Mouse (Mus musculus) neural tube, embryonic 13.5 days (tissue): ENCODE measurements around the gene 1700017D01Rik. TPM values are rescaled to one million over a fixed set of nuclear protein-coding genes. Genes with fewer than 3 reads are reported as not detected.
A peak's percentile ranks its signal among the peaks of the same experiment; 100 is the strongest.
"Not testable (repeated sequence)": the region's sequence is repeated elsewhere in the genome, so short reads cannot be mapped to it uniquely, and the experiment has no call there.

Experiments used
- ATAC-seq: fragments of 200-750 bp; cut with Nextera tagmentation; 2 replicates; pipeline ENCODE4 v1.8.0; 2017; ENCODE audit warnings: low read depth, mild to moderate bottlenecking, moderate TSS enrichment, moderate library complexity
- H3K27ac ChIP-seq: fragments of 300-500 bp; sonication (generic); replicated peaks from 2 replicates; pipeline ENCODE4 v1.5.1; 2015; ENCODE audit warnings: moderate library complexity, mild to moderate bottlenecking, inconsistent platforms
- H3K27me3 ChIP-seq: fragments of 300-500 bp; sonication (generic); 2 replicates; pipeline ENCODE4 v1.6.1; 2015; ENCODE audit warnings: mild to moderate bottlenecking, inconsistent platforms
- H3K36me3 ChIP-seq: fragments of 300-500 bp; sonication (generic); 2 replicates; pipeline ENCODE4 v1.6.1; 2015; ENCODE audit warnings: mild to moderate bottlenecking, inconsistent platforms
- H3K4me1 ChIP-seq: fragments of 300-500 bp; sonication (generic); replicated peaks from 2 replicates; pipeline ENCODE4 v1.6.1; 2015; ENCODE audit warnings: inconsistent platforms
- H3K4me2 ChIP-seq: fragments of 300-500 bp; sonication (generic); 2 replicates; pipeline ENCODE4 v1.6.1; 2015; ENCODE audit warnings: inconsistent platforms, mild to moderate bottlenecking, moderate library complexity
- H3K4me3 ChIP-seq: fragments of 300-500 bp; sonication (generic); 2 replicates; pipeline ENCODE4 v1.5.1; 2015; ENCODE audit warnings: mild to moderate bottlenecking, inconsistent platforms
- H3K9ac ChIP-seq: fragments of 300-500 bp; sonication (generic); 2 replicates; pipeline ENCODE4 v1.6.1; 2015; ENCODE audit warnings: moderate library complexity, mild to moderate bottlenecking, inconsistent platforms
- H3K9me3 ChIP-seq: fragments of 300-500 bp; sonication (generic); 2 replicates; pipeline ENCODE4 v1.6.1; 2016; ENCODE audit warnings: inconsistent platforms
- WGBS: fragments of 180-500 bp; shearing (Covaris S2); methylation state at CpG from one replicate; pipeline ENCODE4 v1.1.7; 2015; 5-methylcytosine and 5-hydroxymethylcytosine counted together
- polyA plus RNA-seq: library from polyadenylated mRNA; unstranded; fragments of >200 nt; fragmentation: Nextera tagmentation; extraction: Ambion mirVana; gene quantifications from 2 replicates; pipeline ENCODE4 v1.2.1, GENCODE M21; 2015

Gene 1700017D01Rik
- not detected in 2 replicates for polyA plus RNA-seq

GRCm38 (mm10) chr19:11130776-11131175 is at the start of gene 1700017D01Rik:
1700017D01Rik (minus strand) TSS chr19:11130876.
- not testable (repeated sequence) for ATAC-seq, H3K9ac ChIP-seq, H3K27me3 ChIP-seq, H3K9me3 ChIP-seq, H3K27ac ChIP-seq, H3K4me2 ChIP-seq, H3K36me3 ChIP-seq, H3K4me3 ChIP-seq, H3K4me1 ChIP-seq
- 82% methylated on average over 8 of the region's 8 CpGs for WGBS

GRCm38 (mm10) chr19:11177464-11177863 is 46.8 kb upstream of the 1700017D01Rik start:
- Histone ChIP-seq H3K4me3 (no peak overlapping the region), H3K36me3 (no peaks in the 10 kb centered on the region), H3K4me2 (no peak overlapping the region), H3K9ac (no peak overlapping the region), H3K9me3 (no peaks in the 10 kb centered on the region), H3K27me3 (no peaks in the 10 kb centered on the region), H3K27ac (no peak overlapping the region), H3K4me1 (no peaks in the 10 kb centered on the region)
- WGBS = 52% methylated on average over 2 of the region's 2 CpGs
- ATAC-seq = 0 out of 2 replicates have a peak, but pooled peaks have one; percentile 19

GRCm38 (mm10) chr19:11165172-11165571 is 34.5 kb upstream of the 1700017D01Rik start, which contains the start of gene 1700025F22Rik:
1700025F22Rik (minus strand) TSS chr19:11165320.
- Histone ChIP-seq H3K27ac (no peak within 1 kb of the TSS), H3K4me3 (no peak within 1 kb of the TSS), H3K27me3 (no peaks in the 10 kb centered on the region), H3K4me1 (no peaks in the 10 kb centered on the region), H3K9ac (no peak within 1 kb of the TSS), H3K9me3 (no peaks in the 10 kb centered on the region), H3K4me2 (no peak within 1 kb of the TSS), H3K36me3 (no peaks in the 10 kb centered on the region)
- 40% methylated on average over 10 of the region's 10 CpGs for WGBS
- ATAC-seq = no peak

- 82% methylated on average over 6 of the region's 6 CpGs for WGBS
- H3K36me3 ChIP-seq, ATAC-seq, H3K4me3 ChIP-seq, H3K9ac ChIP-seq, H3K27me3 ChIP-seq, H3K4me2 ChIP-seq, H3K9me3 ChIP-seq, H3K27ac ChIP-seq, H3K4me1 ChIP-seq: not testable (repeated sequence)
Observed at GRCm38 (mm10) chr19:11157890-11158289, 27.2 kb upstream of the 1700017D01Rik start.

GRCm38 (mm10) chr19:11135336-11135735 is 4.7 kb upstream of the 1700017D01Rik start:
- Histone ChIP-seq H3K27ac (no peak overlapping the region), H3K36me3 (no peaks in the 10 kb centered on the region), H3K9me3 (no peaks in the 10 kb centered on the region), H3K27me3 (no peaks in the 10 kb centered on the region), H3K4me2 (no peak overlapping the region), H3K4me3 (no peak overlapping the region), H3K9ac (no peak overlapping the region), H3K4me1 (no peaks in the 10 kb centered on the region)
- ATAC-seq = no peak
- WGBS = 74% methylated on average over 4 of the region's 4 CpGs

GRCm38 (mm10) chr19:11134852-11135251 is 4.2 kb upstream of the 1700017D01Rik start:
- no peak for ATAC-seq
- Histone ChIP-seq H3K27ac (no peak overlapping the region), H3K4me3 (no peak overlapping the region), H3K4me2 (no peak overlapping the region), H3K27me3 (no peaks in the 10 kb centered on the region), H3K9ac (no peak overlapping the region), H3K36me3 (no peaks in the 10 kb centered on the region), H3K4me1 (no peaks in the 10 kb centered on the region), H3K9me3 (no peaks in the 10 kb centered on the region)
- WGBS = 88% methylated on average over 2 of the region's 2 CpGs

GRCm38 (mm10) chr19:11129702-11130101 is 974 bp downstream of the 1700017D01Rik start:
- Histone ChIP-seq H3K4me2 (no peak overlapping the region), H3K36me3 (no peaks in the 10 kb centered on the region), H3K9ac (no peak overlapping the region), H3K4me3 (no peak overlapping the region), H3K4me1 (no peaks in the 10 kb centered on the region), H3K27ac (no peak overlapping the region), H3K9me3 (peaks cover 3% of the 10 kb centered on the region; the same call in 1 of the 2 replicates), H3K27me3 (no peaks in the 10 kb centered on the region)
- no peak for ATAC-seq
- WGBS = 92% methylated on average over 1 of the region's 1 CpGs

- Histone ChIP-seq H3K9ac (0 out of 2 replicates have a peak overlapping the region, but pooled peaks have one; percentile 47), H3K4me3 (peak overlapping the region; percentile 39), H3K4me2 (peak overlapping the region; percentile 45)
- peak; percentile 99 for ATAC-seq
- not testable (repeated sequence) for H3K27me3 ChIP-seq, H3K9me3 ChIP-seq, H3K4me1 ChIP-seq, H3K27ac ChIP-seq, H3K36me3 ChIP-seq
- 2% methylated on average over 15 of the region's 38 CpGs for WGBS
Observed at GRCm38 (mm10) chr19:11121016-11121420, 9.7 kb downstream of the 1700017D01Rik start.

GRCm38 (mm10) chr19:11119338-11119737 is 11.3 kb downstream of the 1700017D01Rik start:
- no peak overlapping the region for H3K9ac ChIP-seq
- ATAC-seq = no peak
- H3K4me1 ChIP-seq = no peaks in the 10 kb centered on the region
- H3K4me3 ChIP-seq = no peak overlapping the region
- no peak overlapping the region for H3K4me2 ChIP-seq
- H3K27ac ChIP-seq = no peak overlapping the region
- H3K36me3 ChIP-seq = no peaks in the 10 kb centered on the region
- no peaks in the 10 kb centered on the region for H3K9me3 ChIP-seq
- 91% methylated on average over 2 of the region's 2 CpGs for WGBS
- no peaks in the 10 kb centered on the region for H3K27me3 ChIP-seq

GRCm38 (mm10) chr19:11107746-11108145 is 22.9 kb downstream of the 1700017D01Rik start:
- Histone ChIP-seq H3K9ac (no peak overlapping the region), H3K27ac (no peak overlapping the region), H3K9me3 (no peaks in the 10 kb centered on the region), H3K27me3 (no peaks in the 10 kb centered on the region), H3K4me3 (no peak overlapping the region), H3K4me1 (no peaks in the 10 kb centered on the region), H3K36me3 (no peaks in the 10 kb centered on the region), H3K4me2 (no peak overlapping the region)
- WGBS = 85% methylated on average over 3 of the region's 3 CpGs
- no peak for ATAC-seq

GRCm38 (mm10) chr19:11101880-11102279 is 28.8 kb downstream of the 1700017D01Rik start:
- Histone ChIP-seq H3K9me3 (no peaks in the 10 kb centered on the region), H3K27ac (no peak overlapping the region), H3K4me3 (no peak overlapping the region), H3K4me2 (no peak overlapping the region), H3K4me1 (no peaks in the 10 kb centered on the region), H3K27me3 (no peaks in the 10 kb centered on the region), H3K36me3 (no peaks in the 10 kb centered on the region), H3K9ac (no peak overlapping the region)
- no peak for ATAC-seq
- 84% methylated on average over 1 of the region's 1 CpGs for WGBS

GRCm38 (mm10) chr19:11098401-11098800 is 32.3 kb downstream of the 1700017D01Rik start:
- no peaks in the 10 kb centered on the region for H3K36me3 ChIP-seq
- WGBS = 85% methylated on average over 3 of the region's 3 CpGs

GRCm38 (mm10) chr19:11092131-11092530 is 38.5 kb downstream of the 1700017D01Rik start:
- H3K9ac ChIP-seq = peak overlapping the region; percentile 53; the same call in 1 of the 2 replicates

More at GRCm38 (mm10) chr19:11098401-11098800, 32.3 kb downstream of the 1700017D01Rik start:
- H3K9me3 ChIP-seq = no peaks in the 10 kb centered on the region
- H3K27me3 ChIP-seq = peaks cover 14% of the 10 kb centered on the region
- no peaks in the 10 kb centered on the region for H3K4me1 ChIP-seq
- no peak overlapping the region for H3K27ac ChIP-seq
- ATAC-seq = no peak
- no peak overlapping the region for H3K9ac ChIP-seq
- no peak overlapping the region for H3K4me3 ChIP-seq
- H3K4me2 ChIP-seq = no peak overlapping the region

More at GRCm38 (mm10) chr19:11092131-11092530, 38.5 kb downstream of the 1700017D01Rik start:
- H3K9me3 ChIP-seq, H3K36me3 ChIP-seq, H3K27ac ChIP-seq, ATAC-seq, H3K4me1 ChIP-seq: not testable (repeated sequence)
- 4% methylated on average over 50 of the region's 50 CpGs for WGBS
- Histone ChIP-seq H3K4me3 (peak overlapping the region; percentile 32), H3K4me2 (peak overlapping the region; percentile 57), H3K27me3 (peaks cover 34% of the 10 kb centered on the region)
